Mouse (Mus musculus) bone marrow, adult 2 months (tissue): ENCODE results near the gene Gm11042.

Source experiments
- CTCF ChIP-seq: fragments of 200-500 bp; IDR thresholded peaks from 2 replicates; pipeline ENCODE4 v1.5.1; 2011; ENCODE audit warnings: low read length, control low read depth; ENCODE audit not compliant: control insufficient read depth, insufficient read depth
- POLR2A ChIP-seq: fragments of 200-500 bp; IDR thresholded peaks from 2 replicates; pipeline ENCODE4 v1.6.1; 2011; ENCODE audit warnings: low read depth, mild to moderate bottlenecking, control low read depth, low read length, borderline replicate concordance; ENCODE audit not compliant: control insufficient read depth

GRCm38 (mm10) chr12:74282846-74283245 lies 33.3 kb downstream of the Gm11042 start:
- TF ChIP-seq POLR2A = no peak
- no peak for TF ChIP-seq CTCF
